Mouse (Mus musculus) c-Kit-positive CD71-negative TER-119-negative erythroid progenitor cells, embryonic 14.5 days (primary cell): ENCODE data around the gene March9.
"Not testable (repeated sequence)": the region's sequence is repeated elsewhere in the genome, so short reads cannot be mapped to it uniquely, and the experiment has no call there.

Source experiments
- DNase-seq: peaks from one replicate; pipeline ENCODE4 v3.0.0-alpha.2; 2013; ENCODE audit warnings: low read depth

Gene March9

GRCm38 (mm10) chr10:127079665-127080391, 19.8 kb upstream of the March9 start:
- no peak for DNase-seq

DNA sequence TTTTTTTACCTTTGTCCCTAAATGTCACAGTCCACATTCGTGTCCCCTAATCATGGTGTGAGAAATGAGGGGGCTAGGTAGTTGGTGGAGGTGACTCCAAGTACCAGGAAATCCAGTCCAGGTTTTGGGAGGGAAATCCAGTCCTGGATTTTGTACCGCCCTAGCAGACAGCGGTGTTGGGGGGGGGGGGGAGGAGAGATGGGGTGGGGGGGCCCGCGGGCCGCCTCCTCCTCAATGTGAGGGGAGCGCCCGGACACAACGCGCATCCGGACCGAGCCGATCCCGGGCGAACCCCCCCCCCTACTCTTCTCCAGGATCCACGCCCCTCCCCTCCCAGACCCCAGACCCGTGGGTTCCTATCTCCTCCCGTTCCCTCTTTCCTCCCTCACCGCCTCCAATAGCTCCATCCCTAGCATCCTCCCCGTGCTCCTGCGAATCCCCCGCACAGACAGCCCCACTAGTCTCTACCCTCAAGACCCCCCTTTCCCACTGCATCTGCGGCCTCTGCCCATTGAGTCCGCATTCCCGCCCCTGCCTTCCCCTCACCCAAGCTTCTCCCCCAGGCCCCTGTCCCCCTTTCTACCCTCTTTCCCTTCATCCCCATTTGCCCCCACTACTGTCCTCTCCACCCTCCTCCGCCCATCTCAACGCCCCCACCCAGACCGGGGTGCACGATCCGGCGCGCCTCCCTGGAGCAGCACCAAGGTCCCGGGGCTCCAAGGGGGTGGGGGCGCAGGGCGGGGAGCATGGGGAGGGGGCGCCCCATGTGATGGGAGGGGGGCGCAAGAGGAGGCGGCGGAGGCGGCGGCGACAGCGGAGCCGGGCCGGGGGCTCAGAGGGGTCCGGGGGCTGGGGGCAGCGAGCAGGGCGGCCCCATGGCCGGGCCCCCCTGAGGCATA, 18.9 kb upstream of the March9 start:
- DNase-seq = no peak

DNA sequence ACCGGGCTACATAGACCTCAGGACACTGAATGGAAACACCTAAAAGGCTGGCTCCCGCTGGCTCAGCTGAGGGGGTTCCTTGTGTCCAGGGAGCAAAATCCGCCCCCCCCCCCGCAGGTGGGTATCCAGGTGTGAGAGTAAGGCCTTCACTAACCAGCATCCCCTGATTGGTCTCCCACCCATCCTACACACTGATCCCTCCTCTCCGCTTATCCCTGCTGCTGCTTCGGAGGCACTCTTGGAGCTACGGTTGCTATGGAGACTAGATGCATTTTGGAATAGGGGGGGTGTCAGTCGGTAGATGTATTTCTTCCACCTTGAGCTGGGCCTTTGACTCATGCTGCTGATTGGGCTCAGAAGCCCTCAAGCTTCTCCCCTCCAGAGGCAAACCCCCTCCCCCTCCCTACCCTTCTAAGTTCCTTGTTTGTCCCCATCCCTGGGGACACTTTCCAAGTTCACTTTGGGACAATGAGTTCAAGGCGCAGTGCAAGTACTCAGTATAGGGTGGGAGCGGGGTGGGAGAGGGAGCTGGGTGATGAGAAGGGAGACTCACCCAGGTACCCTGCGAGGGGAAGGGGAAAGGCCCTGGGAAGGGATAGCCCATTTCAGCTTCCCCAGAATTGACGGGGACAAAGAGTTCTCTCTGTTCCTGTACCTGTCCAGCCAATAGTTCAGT, 18.2 kb upstream of the March9 start:
- DNase-seq = no peak

- no peak for DNase-seq
These were observed 17.5 kb upstream of the March9 start for GRCm38 (mm10) chr10:127077515-127077914.

DNA sequence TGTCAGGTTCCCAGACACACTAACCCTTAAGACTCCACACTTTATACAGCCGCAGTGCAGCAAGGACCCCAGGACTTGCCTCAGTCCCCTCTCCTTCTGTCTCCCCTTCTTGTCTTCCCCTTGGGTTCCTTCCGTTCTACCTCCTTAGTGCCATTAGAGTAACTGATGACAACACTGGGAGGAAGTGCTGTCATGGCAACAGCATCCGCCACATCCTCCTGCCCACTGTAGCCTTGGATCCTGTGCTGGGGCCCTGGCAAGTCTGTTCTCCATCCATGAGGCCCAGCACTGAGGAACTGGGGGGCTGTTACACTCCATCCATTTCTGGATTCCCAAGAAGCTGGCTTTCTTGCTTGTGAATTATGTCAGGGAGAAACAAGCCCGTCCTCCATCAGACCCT, 16.1 kb upstream of the March9 start:
- DNase-seq = no peak

- DNase-seq = no peak
These were observed 15.7 kb upstream of the March9 start for GRCm38 (mm10) chr10:127075651-127076050.

DNA sequence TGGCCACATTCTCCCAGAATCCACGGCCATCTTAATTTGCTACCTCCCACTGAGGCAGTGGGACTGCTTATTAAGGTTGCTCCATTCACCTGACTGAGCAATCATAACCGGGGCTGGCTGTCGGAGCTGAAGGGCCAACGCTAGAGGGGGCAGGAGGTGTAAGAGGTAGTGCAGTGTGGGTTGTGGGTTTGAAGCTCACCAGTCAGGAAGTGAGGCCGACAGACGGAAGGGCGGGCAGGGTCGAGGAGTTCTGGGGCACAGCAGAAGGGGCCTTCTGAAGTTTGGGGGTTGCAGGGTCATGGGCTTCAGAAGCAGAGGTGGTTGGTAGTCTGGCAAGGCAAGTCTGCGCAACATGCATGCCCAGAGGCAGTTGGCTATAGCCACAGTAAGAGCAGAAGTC, 15.1 kb upstream of the March9 start, which contains the start of gene Agap2:
Agap2 (plus strand) TSS at position 205 of the 400 bp plus-strand sequence.
- peak; percentile 53 for DNase-seq

DNA sequence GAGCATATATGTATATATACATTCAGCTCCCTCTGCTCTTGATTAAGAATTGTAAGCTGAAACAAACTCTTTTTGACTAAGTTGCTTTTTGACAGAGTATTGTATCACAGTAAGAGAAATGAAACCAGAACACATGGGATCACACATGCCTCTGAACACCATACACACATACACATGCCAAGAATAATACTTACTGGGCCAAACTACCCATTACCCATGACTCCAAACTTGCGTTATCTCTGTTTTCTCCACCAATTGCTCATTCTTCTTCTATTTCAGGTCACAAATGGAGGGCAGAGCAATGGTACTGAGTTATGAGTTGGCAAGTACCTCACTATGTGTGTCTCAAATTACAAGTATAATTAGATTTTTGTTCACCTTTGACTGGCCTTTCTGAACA, 14.0 kb upstream of the March9 start:
- no peak for DNase-seq

DNA sequence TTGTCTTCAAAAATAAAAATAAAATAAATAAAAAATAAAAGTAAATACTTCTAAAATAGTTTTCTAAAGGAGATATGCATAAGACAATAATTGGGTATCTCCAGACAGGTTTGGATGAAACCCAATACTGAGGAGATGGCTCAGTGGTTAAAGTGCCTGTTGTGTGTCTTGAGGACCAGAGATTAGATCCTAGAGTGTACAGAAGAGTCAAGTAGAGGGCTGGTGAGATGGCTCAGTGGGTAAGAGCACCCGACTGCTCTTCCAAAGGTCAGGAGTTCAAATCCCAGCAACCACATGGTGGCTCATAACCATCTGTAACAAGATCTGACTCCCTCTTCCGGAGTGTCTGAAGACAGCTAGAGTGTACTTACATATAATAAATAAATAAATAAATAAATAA, 13.0 kb upstream of the March9 start:
- DNase-seq = not testable (repeated sequence)

- not testable (repeated sequence) for DNase-seq
These were observed 12.3 kb upstream of the March9 start for GRCm38 (mm10) chr10:127072270-127072669.

GRCm38 (mm10) chr10:127071203-127071602, 11.2 kb upstream of the March9 start:
- no peak for DNase-seq

GRCm38 (mm10) chr10:127070190-127071121, 10.5 kb upstream of the March9 start, which contains the start of gene Tspan31:
Tspan31 (minus strand) TSS chr10:127070264.
- DNase-seq = peak; percentile 92

GRCm38 (mm10) chr10:127069281-127070189, 9.6 kb upstream of the March9 start:
- no peak for DNase-seq

DNA sequence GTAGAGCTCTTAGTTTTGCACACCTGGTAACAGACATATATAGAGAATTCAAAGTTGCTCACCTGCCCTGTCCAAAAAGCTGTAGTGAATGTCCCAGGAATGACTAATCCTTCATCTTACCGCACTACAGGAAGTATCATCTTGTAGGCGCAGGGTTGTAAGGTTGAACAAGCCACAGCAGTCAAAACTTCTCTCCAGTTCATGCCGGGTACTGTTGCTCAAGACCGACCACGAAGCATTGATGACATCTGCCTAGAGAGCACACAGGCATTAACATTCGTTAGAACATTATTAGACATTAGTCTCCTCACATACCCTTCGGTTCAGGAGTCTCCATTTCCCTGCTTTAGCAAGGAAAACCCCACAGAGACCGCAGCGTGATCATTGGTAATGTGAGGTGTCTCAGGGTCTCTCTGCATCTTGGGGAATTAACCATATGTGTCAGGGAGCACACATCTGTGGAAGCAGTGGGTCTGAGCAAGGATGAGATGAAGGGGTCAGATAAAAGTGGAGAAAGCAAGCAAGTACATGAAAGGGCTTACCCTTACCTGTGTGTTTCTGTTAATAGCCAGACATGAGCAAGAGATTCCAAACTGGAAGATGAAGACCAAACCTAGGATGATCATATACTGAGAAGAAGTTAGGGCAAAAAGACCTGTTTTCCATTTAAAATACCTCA, 8.5 kb upstream of the March9 start:
- DNase-seq = no peak

DNA sequence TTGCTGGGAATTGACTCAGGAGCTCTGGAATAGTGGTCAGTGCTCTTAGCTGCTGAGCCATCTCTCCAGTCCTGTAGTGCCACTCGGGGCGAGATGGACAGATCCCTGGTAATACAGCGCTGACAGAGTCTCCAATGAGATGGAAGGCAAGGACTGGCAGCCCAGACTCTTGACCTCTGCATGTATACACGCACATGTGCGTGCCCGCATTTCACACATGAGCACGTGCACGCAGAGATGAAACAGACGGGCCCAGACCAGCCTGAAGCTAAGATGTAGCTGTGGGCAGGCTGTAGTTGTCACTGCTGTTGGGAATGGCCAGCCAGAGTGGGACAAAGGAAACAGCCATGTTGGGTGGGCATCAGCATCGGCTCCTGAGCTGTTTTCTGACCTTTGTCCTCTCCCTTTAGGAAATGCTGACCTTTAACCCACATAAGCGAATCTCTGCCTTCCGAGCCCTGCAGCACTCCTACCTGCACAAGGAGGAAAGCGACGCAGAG, 6.6 kb upstream of the March9 start:
- no peak for DNase-seq

DNA sequence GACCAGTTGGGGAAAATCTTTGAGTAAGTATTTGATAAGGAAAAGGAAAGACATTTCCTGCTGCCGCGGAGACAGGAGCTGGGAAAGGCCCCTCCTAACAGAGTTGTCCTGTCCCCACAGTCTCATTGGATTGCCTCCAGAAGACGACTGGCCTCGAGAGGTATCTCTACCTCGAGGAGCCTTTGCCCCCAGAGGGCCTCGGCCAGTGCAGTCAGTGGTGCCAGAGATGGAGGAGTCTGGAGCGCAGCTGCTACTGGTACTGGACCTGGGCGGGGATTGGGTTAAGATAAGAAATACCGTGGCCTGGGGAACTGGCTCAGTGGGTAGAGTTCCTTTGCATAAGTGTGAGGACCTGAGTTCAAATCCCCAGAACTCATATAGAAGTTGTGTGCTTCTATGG, 6.0 kb upstream of the March9 start:
- DNase-seq = no peak

DNA sequence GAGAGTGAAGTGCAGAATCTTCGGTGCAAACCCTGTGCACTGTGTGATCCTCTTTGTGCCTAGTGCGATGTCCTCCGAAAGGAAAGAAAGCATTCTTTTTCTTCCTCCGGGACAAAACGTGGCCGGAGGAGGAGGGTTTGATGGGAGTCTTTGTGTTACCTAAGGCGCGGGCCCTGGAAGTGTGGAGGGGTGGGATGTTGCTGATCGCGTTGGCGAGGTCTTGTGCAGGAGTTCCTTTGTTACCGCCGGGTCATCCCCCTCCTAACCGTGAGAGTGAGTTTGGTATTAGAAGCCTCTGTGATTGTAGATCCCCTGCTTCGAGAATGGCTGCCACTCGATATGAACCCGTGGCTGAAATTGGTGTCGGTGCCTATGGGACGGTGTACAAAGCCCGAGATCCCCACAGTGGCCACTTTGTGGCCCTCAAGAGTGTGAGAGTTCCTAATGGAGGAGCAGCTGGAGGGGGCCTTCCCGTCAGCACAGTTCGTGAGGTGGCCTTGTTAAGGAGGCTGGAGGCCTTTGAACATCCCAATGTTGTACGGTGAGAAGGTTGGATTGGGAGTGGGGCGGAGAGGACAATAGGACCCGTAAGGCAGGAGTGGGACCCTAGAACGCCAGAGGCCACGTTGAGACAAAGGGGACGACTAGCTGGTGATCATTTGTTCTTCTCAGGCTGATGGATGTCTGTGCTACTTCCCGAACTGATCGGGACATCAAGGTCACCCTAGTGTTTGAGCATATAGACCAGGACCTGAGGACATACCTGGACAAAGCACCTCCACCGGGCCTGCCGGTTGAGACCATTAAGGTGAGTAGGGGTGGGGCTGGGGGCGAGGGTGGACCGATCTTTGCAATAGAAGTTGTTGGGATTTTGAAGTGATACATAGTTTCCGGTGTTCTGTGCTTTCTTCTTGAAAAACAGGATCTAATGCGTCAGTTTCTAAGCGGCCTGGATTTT, 4.2 kb upstream of the March9 start:
- no peak for DNase-seq

- DNase-seq = peak; percentile 96
These were observed 3.4 kb upstream of the March9 start, which contains the start of gene Cdk4 for GRCm38 (mm10) chr10:127063239-127063872. Cdk4 (plus strand) TSS chr10:127063534.
